Mouse (Mus musculus) myocyte (in vitro differentiated cells): ENCODE results near the gene Acsbg1.

Experiments used
- CEBPB ChIP-seq: IDR thresholded peaks from 2 replicates; pipeline ENCODE4 v1.6.1; 2011; ENCODE audit warnings: mild to moderate bottlenecking, moderate library complexity; ENCODE audit not compliant: poor library complexity, insufficient read depth, severe bottlenecking
- E2F4 ChIP-seq: IDR thresholded peaks from one replicate; pipeline ENCODE4 v1.6.1; 2011; ENCODE audit warnings: mild to moderate bottlenecking, control low read depth, moderate library complexity; ENCODE audit not compliant: insufficient read depth
- MAX ChIP-seq: IDR thresholded peaks from one replicate; pipeline ENCODE4 v1.6.1; 2011; ENCODE audit warnings: low read depth, mild to moderate bottlenecking, control low read depth
- MYOD1 ChIP-seq, 3 experiments: IDR thresholded peaks; one replicate each; pipeline ENCODE4 v1.6.1; 2011; ENCODE audit warnings: control low read depth in 2 of 3, low read depth in 2 of 3, mild to moderate bottlenecking in 2 of 3, moderate library complexity in 1 of 3; ENCODE audit not compliant: insufficient read length in 2 of 3, control insufficient read depth in 1 of 3
- MYOG ChIP-seq, 3 experiments: IDR thresholded peaks; one replicate each; pipeline ENCODE4 v1.6.1; 2011; ENCODE audit warnings: control low read depth in 2 of 3, low read depth in 2 of 3, mild to moderate bottlenecking in 2 of 3; ENCODE audit not compliant: insufficient read length in 2 of 3, control insufficient read depth in 1 of 3, insufficient read depth in 1 of 3
- POLR2A ChIP-seq: IDR thresholded peaks from one replicate; pipeline ENCODE4 v1.6.1; 2011; ENCODE audit warnings: low read depth, mild to moderate bottlenecking, control low read depth, moderate library complexity; ENCODE audit not compliant: insufficient read length
- POLR2AphosphoS2 ChIP-seq: IDR thresholded peaks from one replicate; pipeline ENCODE4 v1.6.1; 2011; ENCODE audit warnings: low read depth, control low read depth; ENCODE audit not compliant: insufficient read length
- REST ChIP-seq: IDR thresholded peaks from one replicate; pipeline ENCODE4 v1.6.1; 2011; ENCODE audit warnings: mild to moderate bottlenecking, control low read depth, moderate library complexity; ENCODE audit not compliant: insufficient read depth, insufficient read length
- SRF ChIP-seq: IDR thresholded peaks from one replicate; pipeline ENCODE4 v1.6.1; 2011; ENCODE audit warnings: low read depth; ENCODE audit not compliant: control insufficient read depth, insufficient read length
- TCF12 ChIP-seq: IDR thresholded peaks from one replicate; pipeline ENCODE4 v1.6.1; 2011; ENCODE audit warnings: mild to moderate bottlenecking, control low read depth; ENCODE audit not compliant: poor library complexity, insufficient read depth, severe bottlenecking
- TCF3 ChIP-seq: IDR thresholded peaks from one replicate; pipeline ENCODE4 v1.6.1; 2011; ENCODE audit warnings: low read depth, control low read depth; ENCODE audit not compliant: insufficient read length
- USF1 ChIP-seq: IDR thresholded peaks from one replicate; pipeline ENCODE4 v1.6.1; 2011; ENCODE audit warnings: low read depth, mild to moderate bottlenecking, control low read depth, moderate library complexity

GRCm38 (mm10) chr9:54568732-54569131 lies 92.9 kb downstream of the Acsbg1 start:
- TF ChIP-seq POLR2A (no peak), MYOG (IDR thresholded peaks at IDR 0.05; ENCODE audit: control insufficient read depth in 1 of 3, insufficient read depth in 1 of 3, insufficient read length in 2 of 3, low read depth in 2 of 3) (no peak), E2F4 (no peak), POLR2AphosphoS2 (no peak), MAX (no peak), MYOD1 (IDR thresholded peaks at IDR 0.05; ENCODE audit: control insufficient read depth in 1 of 3, insufficient read length in 2 of 3, low read depth in 2 of 3) (no peak), CEBPB (no peak), TCF12 (no peak), TCF3 (no peak), USF1 (no peak), REST (no peak), SRF (no peak)
